Mouse (Mus musculus): ENCODE measurements around the gene Tmem132c.

- TF ChIP-seq CTCF (IDR thresholded peaks at IDR 0.05; ENCODE audit: low read depth) (no peak), EP300 (optimal IDR thresholded peaks at IDR 0.05) (no peak)
Observed at GRCm38 (mm10) chr5:127477790-127478189, 236.2 kb downstream of the Tmem132c start.

All from stomach, postnatal 0 days (tissue).